Mouse (Mus musculus) small intestine, adult 2 months (tissue): ENCODE measurements around the gene Zkscan4. TPM values are rescaled to one million over a fixed set of nuclear protein-coding genes. Genes with fewer than 3 reads are reported as not detected.
"Not testable (repeated sequence)": the region's sequence is repeated elsewhere in the genome, so short reads cannot be mapped to it uniquely, and the experiment has no call there.

Source experiments
- H3K27ac ChIP-seq: fragments of 200-500 bp; 2 replicates; pipeline ENCODE4 v1.5.1; 2012; ENCODE audit warnings: low read depth, low read length, control low read depth, inconsistent platforms; ENCODE audit not compliant: insufficient read depth
- H3K27me3 ChIP-seq: fragments of 200-500 bp; 2 replicates; pipeline ENCODE4 v1.6.1; 2012; ENCODE audit warnings: mild to moderate bottlenecking, moderate library complexity, low read length, inconsistent platforms; ENCODE audit not compliant: control insufficient read depth, insufficient read depth
- H3K36me3 ChIP-seq: fragments of 200-500 bp; 2 replicates; pipeline ENCODE4 v1.6.1; 2012; ENCODE audit warnings: mild to moderate bottlenecking, low read length, control low read depth, inconsistent platforms; ENCODE audit not compliant: control insufficient read depth, insufficient read depth
- H3K4me1 ChIP-seq: fragments of 200-500 bp; 2 replicates; pipeline ENCODE4 v1.6.1; 2012; ENCODE audit warnings: low read length, inconsistent platforms, mixed read lengths; ENCODE audit not compliant: control insufficient read depth, insufficient read depth, insufficient read length
- H3K4me3 ChIP-seq: fragments of 200-500 bp; 2 replicates; pipeline ENCODE4 v1.5.1; 2012; ENCODE audit warnings: low read depth, mild to moderate bottlenecking, control low read depth, inconsistent platforms, low read length, moderate library complexity
- CTCF ChIP-seq: fragments of 200-500 bp; IDR thresholded peaks from 2 replicates; pipeline ENCODE4 v1.5.1; 2012; ENCODE audit warnings: low read depth, mild to moderate bottlenecking, control low read depth, inconsistent platforms, low read length, moderate library complexity, mixed read lengths; ENCODE audit not compliant: insufficient replicate concordance, insufficient read length; ENCODE audit errors: extremely low read depth
- POLR2A ChIP-seq: fragments of 200-500 bp; IDR thresholded peaks from 2 replicates; pipeline ENCODE4 v1.6.1; 2012; ENCODE audit warnings: low read depth, mild to moderate bottlenecking, control low read depth, inconsistent platforms, low read length, moderate library complexity
- WGBS: fragments of 180-500 bp; shearing (Covaris S2); methylation state at CpG from one replicate; pipeline ENCODE4 v1.1.7; 2018; 5-methylcytosine and 5-hydroxymethylcytosine counted together
- polyA plus RNA-seq: library from polyadenylated mRNA; depleted of rRNA; stranded (reverse); fragments of >200 nt; gene quantifications from 2 replicates; pipeline ENCODE4 v1.2.3, GENCODE M21; 2012

Gene Zkscan4
- polyA plus RNA-seq, 1 experiment: 0.16 TPM

GRCm38 (mm10) chr13:21453042-21453441 is 25.7 kb upstream of the Zkscan4 start:
- TF ChIP-seq POLR2A (no peak), CTCF (no peak)
- Histone ChIP-seq H3K36me3 (peaks cover 1% of the 10 kb centered on the region; the same call in 1 of the 2 replicates), H3K27ac (peak overlapping the region; percentile 54), H3K27me3 (no peaks in the 10 kb centered on the region), H3K4me1 (peaks cover 6% of the 10 kb centered on the region), H3K4me3 (peak overlapping the region; percentile 86)
- under 1% methylated on average over 13 of the region's 13 CpGs for WGBS

GRCm38 (mm10) chr13:21453449-21453848 is 25.3 kb upstream of the Zkscan4 start, which contains the start of gene Zscan26:
Gene Zscan26 (minus strand): TSS chr13:21453730.
- WGBS: under 1% methylated on average over 23 of the region's 23 CpGs
- no peaks in the 10 kb centered on the region for H3K27me3 ChIP-seq
- H3K4me1 ChIP-seq: peaks cover 4% of the 10 kb centered on the region; the same call in 1 of the 2 replicates
- peak within 1 kb of the TSS; percentile 86 for H3K4me3 ChIP-seq
- no peaks in the 10 kb centered on the region; the same call in 1 of the 2 replicates for H3K36me3 ChIP-seq
- H3K27ac ChIP-seq: peak within 1 kb of the TSS; percentile 54
- TF ChIP-seq CTCF (no peak), POLR2A (peak; percentile 76)

- Histone ChIP-seq H3K27ac (no peak overlapping the region), H3K27me3 (no peaks in the 10 kb centered on the region), H3K4me3 (no peak overlapping the region), H3K4me1 (peaks cover 4% of the 10 kb centered on the region; the same call in 1 of the 2 replicates), H3K36me3 (no peaks in the 10 kb centered on the region; the same call in 1 of the 2 replicates)
- TF ChIP-seq POLR2A (no peak), CTCF (no peak)
- WGBS: 20% methylated on average over 3 of the region's 3 CpGs
Measured at GRCm38 (mm10) chr13:21454133-21454532, 24.6 kb upstream of the Zkscan4 start.

- 21% methylated on average over 4 of the region's 4 CpGs for WGBS
- Histone ChIP-seq H3K4me3 (no peak overlapping the region), H3K27me3 (no peaks in the 10 kb centered on the region), H3K36me3 (no peaks in the 10 kb centered on the region; the same call in 1 of the 2 replicates), H3K27ac (no peak overlapping the region), H3K4me1 (peaks cover 4% of the 10 kb centered on the region; the same call in 1 of the 2 replicates)
- TF ChIP-seq POLR2A (no peak), CTCF (no peak)
Measured at GRCm38 (mm10) chr13:21456347-21456746, 22.4 kb upstream of the Zkscan4 start.

- not testable (repeated sequence) for H3K36me3 ChIP-seq, H3K4me3 ChIP-seq, H3K27me3 ChIP-seq, H3K4me1 ChIP-seq, H3K27ac ChIP-seq
- 49% methylated on average over 9 of the region's 9 CpGs for WGBS
Measured at GRCm38 (mm10) chr13:21462516-21462915, 16.2 kb upstream of the Zkscan4 start.

- H3K36me3 ChIP-seq: no peaks in the 10 kb centered on the region
- peaks cover 6% of the 10 kb centered on the region for H3K4me1 ChIP-seq
- H3K27ac ChIP-seq: no peak overlapping the region
- peaks cover 11% of the 10 kb centered on the region; the same call in 1 of the 2 replicates for H3K27me3 ChIP-seq
- TF ChIP-seq POLR2A (no peak), CTCF (no peak)
- 91% methylated on average over 10 of the region's 10 CpGs for WGBS
- no peak overlapping the region for H3K4me3 ChIP-seq
Measured at GRCm38 (mm10) chr13:21467336-21467735, 11.4 kb upstream of the Zkscan4 start.

GRCm38 (mm10) chr13:21468061-21469019 is 10.4 kb upstream of the Zkscan4 start, which contains the start of gene Nkapl:
Gene Nkapl (minus strand): TSS chr13:21468509.
- peaks cover 11% of the 10 kb centered on the region; the same call in 1 of the 2 replicates for H3K27me3 ChIP-seq
- H3K36me3 ChIP-seq: no peaks in the 10 kb centered on the region
- H3K4me3 ChIP-seq: peak within 1 kb of the TSS; percentile 75
- H3K27ac ChIP-seq: no peak within 1 kb of the TSS
- TF ChIP-seq POLR2A (peak; percentile 41; the same call in 1 of the 2 replicates), CTCF (no peak)
- H3K4me1 ChIP-seq: peaks cover 6% of the 10 kb centered on the region
- WGBS: under 1% methylated on average over 54 of the region's 54 CpGs
